Mouse (Mus musculus): ENCODE measurements around the gene Gale. TPM values are rescaled to one million over a fixed set of nuclear protein-coding genes. Genes with fewer than 3 reads are reported as not detected.

Gene Gale
- 10 to 100 TPM in 14 of 26 experiments, 1 to 10 TPM in 12; 3.2 to 21.6 (median 10.5) TPM for total RNA-seq (2018; cell fraction: chromatin; rRNA removed)
- total RNA-seq (2018; cell fraction: cytosol; rRNA removed) = 1 to 10 TPM; 4.3 to 8.2 (median 6.9) TPM
- total RNA-seq (2018; cell fraction: nucleus; rRNA removed) = 10 to 100 TPM in 7 of 26 experiments, 1 to 10 TPM in 19; 3.3 to 23.2 (median 7.9) TPM
- polyA plus RNA-seq (2018) = 3.5 to 12.3 TPM (median 7.7 TPM) in 3 replicates

DNA sequence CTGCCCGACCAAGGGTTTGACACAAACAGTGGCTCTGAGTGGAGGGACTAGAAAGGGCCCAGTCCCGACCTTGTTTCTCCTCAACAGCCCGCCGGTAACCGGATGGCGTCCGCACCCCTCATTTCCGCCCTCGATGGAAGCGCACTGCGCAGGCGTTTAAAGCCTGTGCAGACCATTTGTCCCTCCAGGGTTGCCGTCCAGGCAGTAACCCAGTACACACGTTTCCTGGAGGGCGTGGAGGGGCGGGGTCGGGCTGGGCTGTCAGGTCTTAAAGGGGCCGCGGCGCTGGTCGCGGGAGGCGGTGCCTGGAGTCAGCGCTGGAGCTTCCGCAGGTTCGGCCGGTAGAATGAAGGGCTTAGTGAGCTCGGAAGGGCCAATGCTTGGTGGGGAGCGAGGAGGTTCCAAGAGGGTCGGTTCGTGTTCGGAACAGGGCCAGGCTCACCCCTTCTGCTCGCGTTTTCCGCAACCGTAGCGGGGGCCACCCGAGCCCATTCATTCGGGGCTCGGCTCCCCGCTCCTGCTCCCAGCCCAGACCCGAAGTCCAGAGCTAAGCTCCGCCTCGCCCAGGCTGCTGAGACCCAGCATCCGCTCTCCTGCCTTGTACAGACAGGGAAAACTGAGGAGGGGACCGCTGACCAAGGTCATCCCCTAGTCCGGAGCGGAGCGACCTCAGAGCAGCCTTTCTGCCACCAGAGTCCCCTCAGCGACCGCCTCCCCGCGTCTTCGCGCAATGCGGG lies at the start of gene Gale:
Gale (plus strand) TSS at position 271 of the 737 bp plus-strand sequence.
- peak within 1 kb of the TSS; percentile 84 for H3K27ac ChIP-seq
- H3K79me2 ChIP-seq (ENCODE audit: inconsistent target) = no peaks in the 10 kb centered on the region
- H3K4me3 ChIP-seq (ENCODE audit: inconsistent target) = peak within 1 kb of the TSS; percentile 88
- under 1% methylated on average over 55 of the region's 56 CpGs for WGBS (ENCODE audit: missing documents)
- H3K36me3 ChIP-seq (ENCODE audit: inconsistent target) = peaks cover 32% of the 10 kb centered on the region

DNA sequence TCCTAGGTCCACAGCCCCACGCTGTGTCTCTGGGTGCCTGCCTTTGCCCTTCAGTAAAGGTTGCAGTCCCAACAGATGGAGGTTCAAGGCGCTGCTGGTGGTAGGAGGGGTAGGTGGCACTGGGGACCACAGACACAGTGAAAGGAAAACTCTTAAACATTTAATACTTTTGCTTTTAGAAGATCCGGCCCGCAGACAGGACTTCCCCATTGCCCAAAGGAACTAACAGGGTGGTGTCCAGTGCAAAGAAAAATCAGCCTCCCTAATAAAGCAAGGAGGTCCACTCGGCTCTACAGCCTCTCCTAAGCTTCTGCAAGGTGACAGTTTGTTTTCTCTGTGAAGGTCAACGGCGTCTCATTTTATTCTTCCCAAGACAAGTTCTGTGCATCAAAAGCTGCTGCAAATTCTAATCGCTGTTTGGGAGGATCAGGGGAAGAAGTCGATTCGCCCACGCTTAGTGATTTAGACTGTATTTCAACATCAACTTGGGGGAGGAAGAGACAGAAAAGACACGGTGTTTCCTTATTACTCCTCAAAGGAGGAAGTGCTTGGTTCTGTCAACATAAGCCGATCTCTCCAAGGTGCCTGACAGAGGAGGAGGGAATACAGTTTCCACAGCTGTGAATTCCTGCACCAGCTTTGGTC lies 44.8 kb upstream of the Gale start:
- H3K79me2 ChIP-seq (ENCODE audit: inconsistent target) = peaks cover 52% of the 10 kb centered on the region
- peak overlapping the region; percentile 92 for H3K27ac ChIP-seq
- H3K4me3 ChIP-seq (ENCODE audit: inconsistent target) = peak overlapping the region; percentile 5; the same call in 1 of the 2 replicates
- peaks cover 12% of the 10 kb centered on the region; the same call in 1 of the 2 replicates for H3K36me3 ChIP-seq (ENCODE audit: inconsistent target)
- 8% methylated on average over 11 of the region's 13 CpGs for WGBS (ENCODE audit: missing documents)

- 24% methylated on average over 3 of the region's 3 CpGs for WGBS (ENCODE audit: missing documents)
- Histone ChIP-seq H3K4me3 (ENCODE audit: inconsistent target) (no peak overlapping the region), H3K79me2 (ENCODE audit: inconsistent target) (peaks cover 50% of the 10 kb centered on the region), H3K36me3 (ENCODE audit: inconsistent target) (peaks cover 15% of the 10 kb centered on the region; the same call in 1 of the 2 replicates), H3K27ac (peak overlapping the region; percentile 92)
Measured at GRCm38 (mm10) chr4:135919280-135919639, 44.3 kb upstream of the Gale start.

DNA sequence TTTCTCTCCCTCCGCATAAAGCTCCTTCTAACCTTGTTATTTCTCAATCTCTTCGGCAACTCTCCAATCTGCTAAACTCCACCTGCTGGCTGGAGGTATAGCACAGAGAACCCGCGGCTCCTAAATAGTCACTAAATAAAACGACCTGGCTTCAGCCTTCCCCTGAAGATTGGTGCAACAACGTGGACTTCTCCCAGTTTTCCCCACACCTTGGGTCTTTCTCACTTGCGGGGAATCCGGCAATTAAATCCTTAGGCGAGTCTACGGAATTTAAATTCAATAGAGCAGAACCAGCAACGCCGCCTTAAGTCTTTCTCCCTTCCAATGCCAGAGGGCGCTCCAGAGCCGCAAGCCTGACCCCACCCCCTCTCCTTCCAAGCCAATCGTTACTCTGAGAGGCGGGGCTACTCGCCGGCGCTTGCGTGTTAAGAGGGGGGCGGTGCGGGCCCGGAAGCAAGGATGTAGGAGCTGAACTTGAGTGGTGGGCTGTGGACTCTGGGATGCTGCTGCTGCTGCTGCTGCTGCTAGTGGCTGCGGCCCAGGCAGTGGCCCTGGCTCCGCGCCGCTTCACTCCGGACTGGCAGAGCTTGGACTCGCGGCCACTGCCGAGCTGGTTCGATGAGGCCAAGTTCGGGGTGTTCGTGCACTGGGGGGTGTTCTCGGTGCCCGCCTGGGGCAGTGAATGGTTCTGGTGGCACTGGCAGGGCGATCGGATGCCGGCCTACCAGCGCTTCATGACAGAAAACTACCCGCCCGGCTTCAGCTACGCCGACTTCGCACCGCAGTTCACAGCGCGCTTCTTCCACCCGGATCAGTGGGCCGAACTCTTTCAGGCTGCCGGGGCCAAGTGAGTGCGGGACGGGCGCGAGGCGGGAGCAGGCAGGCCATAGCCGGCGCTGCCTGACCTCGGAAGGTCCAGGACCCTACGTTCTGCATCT lies 43.0 kb upstream of the Gale start, which contains the start of gene Fuca1:
Fuca1 (plus strand) TSS at position 432 of the 938 bp plus-strand sequence.
- peak within 1 kb of the TSS; percentile 72 for H3K4me3 ChIP-seq (ENCODE audit: inconsistent target)
- peak within 1 kb of the TSS; percentile 92 for H3K27ac ChIP-seq
- peaks cover 39% of the 10 kb centered on the region for H3K79me2 ChIP-seq (ENCODE audit: inconsistent target)
- H3K36me3 ChIP-seq (ENCODE audit: inconsistent target) = peaks cover 20% of the 10 kb centered on the region
- under 1% methylated on average over 60 of the region's 60 CpGs for WGBS (ENCODE audit: missing documents)

GRCm38 (mm10) chr4:135921257-135922120 lies 42.0 kb upstream of the Gale start:
- H3K36me3 ChIP-seq (ENCODE audit: inconsistent target) = peaks cover 30% of the 10 kb centered on the region
- H3K4me3 ChIP-seq (ENCODE audit: inconsistent target) = peak overlapping the region; percentile 72
- 6% methylated on average over 26 of the region's 26 CpGs for WGBS (ENCODE audit: missing documents)
- H3K79me2 ChIP-seq (ENCODE audit: inconsistent target) = peaks cover 31% of the 10 kb centered on the region
- peak overlapping the region; percentile 62 for H3K27ac ChIP-seq

DNA sequence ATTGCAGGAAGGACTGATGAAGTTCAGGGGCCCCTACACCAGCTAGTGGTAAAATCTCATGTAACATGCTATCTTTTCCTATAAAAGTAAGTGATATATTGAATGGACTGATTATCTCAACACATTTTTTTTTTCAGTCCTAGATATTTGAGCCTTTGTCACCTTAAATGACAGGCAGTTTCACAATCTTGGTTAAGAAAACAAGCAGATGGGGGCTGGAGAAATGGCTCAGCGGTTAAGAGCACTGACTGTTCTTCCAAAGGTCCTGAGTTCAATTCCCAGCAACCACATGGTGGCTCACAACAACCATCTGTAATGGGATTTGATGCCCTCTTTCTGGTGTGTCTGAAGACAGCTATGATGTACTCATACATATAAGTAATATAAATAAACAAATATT lies 41.3 kb upstream of the Gale start:
- WGBS (ENCODE audit: missing documents) = 57% methylated on average over 1 of the region's 1 CpGs
- H3K36me3 ChIP-seq (ENCODE audit: inconsistent target) = peaks cover 37% of the 10 kb centered on the region
- peaks cover 28% of the 10 kb centered on the region for H3K79me2 ChIP-seq (ENCODE audit: inconsistent target)
- peak overlapping the region; percentile 62; the same call in 1 of the 2 replicates for H3K27ac ChIP-seq
- H3K4me3 ChIP-seq (ENCODE audit: inconsistent target) = peak overlapping the region; percentile 72

GRCm38 (mm10) chr4:135924418-135924817 lies 39.1 kb upstream of the Gale start:
- Histone ChIP-seq H3K4me3 (ENCODE audit: inconsistent target) (no peak overlapping the region), H3K27ac (no peak overlapping the region), H3K36me3 (ENCODE audit: inconsistent target) (peaks cover 57% of the 10 kb centered on the region), H3K79me2 (ENCODE audit: inconsistent target) (peaks cover 28% of the 10 kb centered on the region)
- WGBS (ENCODE audit: missing documents) = 100% methylated on average over 2 of the region's 2 CpGs

- Histone ChIP-seq H3K36me3 (ENCODE audit: inconsistent target) (peaks cover 66% of the 10 kb centered on the region), H3K4me3 (ENCODE audit: inconsistent target) (no peak overlapping the region), H3K27ac (no peak overlapping the region), H3K79me2 (ENCODE audit: inconsistent target) (peaks cover 28% of the 10 kb centered on the region)
- WGBS (ENCODE audit: missing documents) = 91% methylated on average over 5 of the region's 5 CpGs
Measured at GRCm38 (mm10) chr4:135925341-135925740, 38.2 kb upstream of the Gale start.

GRCm38 (mm10) chr4:135926195-135926808 lies 37.2 kb upstream of the Gale start:
- peaks cover 75% of the 10 kb centered on the region for H3K36me3 ChIP-seq (ENCODE audit: inconsistent target)

DNA sequence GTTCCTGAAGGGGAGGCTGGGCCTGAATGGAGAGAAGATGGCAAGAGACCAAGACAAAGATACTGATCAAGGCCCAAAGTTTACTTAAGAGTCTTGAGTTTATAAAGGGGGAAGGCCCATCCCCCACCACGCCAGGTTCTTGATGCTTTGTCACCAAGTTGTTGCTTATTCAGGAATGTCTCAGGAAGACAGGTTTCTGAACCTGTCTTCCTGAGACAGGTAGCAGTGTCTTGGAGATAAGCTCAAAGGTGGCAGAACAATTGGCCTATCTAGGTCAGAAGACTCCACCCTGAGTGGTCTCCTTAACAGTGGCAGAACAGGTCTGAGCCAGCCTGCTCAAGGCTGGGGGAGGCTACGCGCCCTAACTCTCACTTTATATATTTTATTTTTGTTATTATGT lies 36.7 kb upstream of the Gale start:
- no peak overlapping the region for H3K27ac ChIP-seq
- H3K4me3 ChIP-seq (ENCODE audit: inconsistent target) = no peak overlapping the region
- H3K36me3 ChIP-seq (ENCODE audit: inconsistent target) = peaks cover 81% of the 10 kb centered on the region
- WGBS (ENCODE audit: missing documents) = 100% methylated on average over 1 of the region's 3 CpGs
- H3K79me2 ChIP-seq (ENCODE audit: inconsistent target) = peaks cover 14% of the 10 kb centered on the region

More at GRCm38 (mm10) chr4:135926195-135926808, 37.2 kb upstream of the Gale start:
- Histone ChIP-seq H3K79me2 (ENCODE audit: inconsistent target) (peaks cover 20% of the 10 kb centered on the region), H3K4me3 (ENCODE audit: inconsistent target) (no peak overlapping the region), H3K27ac (no peak overlapping the region)
- WGBS (ENCODE audit: missing documents) = 97% methylated on average over 9 of the region's 10 CpGs

- H3K36me3 ChIP-seq (ENCODE audit: inconsistent target) = peaks cover 88% of the 10 kb centered on the region
- no peak overlapping the region for H3K27ac ChIP-seq
- H3K4me3 ChIP-seq (ENCODE audit: inconsistent target) = no peak overlapping the region
- 91% methylated on average over 9 of the region's 9 CpGs for WGBS (ENCODE audit: missing documents)
- no peaks in the 10 kb centered on the region; the same call in 1 of the 2 replicates for H3K79me2 ChIP-seq (ENCODE audit: inconsistent target)
Measured at GRCm38 (mm10) chr4:135928376-135928775, 35.2 kb upstream of the Gale start.

DNA sequence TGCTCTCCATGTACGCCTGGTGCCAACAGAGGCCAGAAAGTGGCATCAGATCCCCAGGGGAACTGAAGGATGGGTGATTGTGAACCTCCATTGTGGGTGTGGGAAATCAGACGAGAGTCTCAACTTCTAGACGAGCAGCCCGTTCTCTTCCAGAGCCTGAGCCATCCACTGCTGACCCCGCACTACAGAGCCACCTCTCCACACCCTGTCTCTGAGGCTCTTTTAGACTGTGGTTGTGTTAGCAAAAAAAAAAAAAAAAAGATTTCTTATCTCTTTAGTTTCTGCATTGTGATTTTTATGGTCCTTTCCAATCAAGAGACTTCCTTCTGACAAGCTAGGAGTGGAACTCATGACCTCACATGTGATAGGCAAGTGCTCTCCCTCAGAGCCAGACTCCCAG lies 34.1 kb upstream of the Gale start:
- H3K79me2 ChIP-seq (ENCODE audit: inconsistent target) = no peaks in the 10 kb centered on the region; the same call in 1 of the 2 replicates
- 98% methylated on average over 5 of the region's 5 CpGs for WGBS (ENCODE audit: missing documents)
- H3K27ac ChIP-seq = no peak overlapping the region
- H3K36me3 ChIP-seq (ENCODE audit: inconsistent target) = peaks cover 91% of the 10 kb centered on the region
- H3K4me3 ChIP-seq (ENCODE audit: inconsistent target) = no peak overlapping the region

- Histone ChIP-seq H3K27ac (no peak overlapping the region), H3K79me2 (ENCODE audit: inconsistent target) (no peaks in the 10 kb centered on the region; the same call in 1 of the 2 replicates), H3K4me3 (ENCODE audit: inconsistent target) (no peak overlapping the region), H3K36me3 (ENCODE audit: inconsistent target) (peaks cover 95% of the 10 kb centered on the region)
- WGBS (ENCODE audit: missing documents) = 96% methylated on average over 9 of the region's 9 CpGs
Measured at GRCm38 (mm10) chr4:135929828-135930227, 33.7 kb upstream of the Gale start.

All from macrophage (primary cell).